Mouse (Mus musculus): Measurements from ENCODE around the gene Kctd13. TPM values are rescaled to one million over a fixed set of nuclear protein-coding genes. Genes with fewer than 3 reads are reported as not detected.
"Not testable (repeated sequence)": the region's sequence is repeated elsewhere in the genome, so short reads cannot be mapped to it uniquely, and the experiment has no call there.

Kctd13 gene
- polyA plus RNA-seq (2016; fragmentation: Nextera tagmentation; extraction: Ambion mirVana) = 58.1 and 59.3 TPM in 2 replicates

- peak within 1 kb of the TSS; percentile 70 for H3K4me2 ChIP-seq (replicated peaks)
- ATAC-seq (ENCODE audit: low FRiP score) = peak; percentile 92
- H3K4me3 ChIP-seq = peak within 1 kb of the TSS; percentile 90
- H3K27ac ChIP-seq = peak within 1 kb of the TSS; percentile 82
- no peaks in the 10 kb centered on the region for H3K9me3 ChIP-seq (replicated peaks)
- peaks cover 16% of the 10 kb centered on the region for H3K4me1 ChIP-seq
- 4% methylated on average over 54 of the region's 56 CpGs for WGBS
- H3K36me3 ChIP-seq = peaks cover 8% of the 10 kb centered on the region; the same call in 1 of the 2 replicates
- no peaks in the 10 kb centered on the region for H3K27me3 ChIP-seq
- peak within 1 kb of the TSS; percentile 83 for H3K9ac ChIP-seq
These were observed at the start of gene Kctd13 for GRCm38 (mm10) chr7:126928384-126929037. Kctd13 (plus strand) TSS chr7:126928879.

- Histone ChIP-seq H3K9ac (0 out of 2 replicates have a peak overlapping the region, but pooled peaks have one; percentile 93), H3K9me3 (replicated peaks) (no peaks in the 10 kb centered on the region), H3K27me3 (no peaks in the 10 kb centered on the region), H3K4me2 (replicated peaks) (peak overlapping the region; percentile 97), H3K4me1 (peaks cover 36% of the 10 kb centered on the region), H3K27ac (no peak overlapping the region), H3K4me3 (no peak overlapping the region), H3K36me3 (peaks cover 44% of the 10 kb centered on the region)
- WGBS = 87% methylated on average over 6 of the region's 6 CpGs
- no peak for ATAC-seq (ENCODE audit: low FRiP score)
These were observed 47.6 kb upstream of the Kctd13 start for GRCm38 (mm10) chr7:126881040-126881439.

- peaks cover 36% of the 10 kb centered on the region for H3K4me1 ChIP-seq
- peaks cover 17% of the 10 kb centered on the region for H3K36me3 ChIP-seq
- 0% methylated on average over 15 of the region's 15 CpGs for WGBS
- peak overlapping the region; percentile 79 for H3K4me3 ChIP-seq
- H3K27me3 ChIP-seq = no peaks in the 10 kb centered on the region
- ATAC-seq (ENCODE audit: low FRiP score) = peak; percentile 20
- peak overlapping the region; percentile 97 for H3K4me2 ChIP-seq (replicated peaks)
- peak overlapping the region; percentile 93 for H3K9ac ChIP-seq
- no peaks in the 10 kb centered on the region for H3K9me3 ChIP-seq (replicated peaks)
- peak overlapping the region; percentile 95 for H3K27ac ChIP-seq
These were observed 44.9 kb upstream of the Kctd13 start for GRCm38 (mm10) chr7:126883731-126884181.

- no peaks in the 10 kb centered on the region for H3K27me3 ChIP-seq
- H3K4me3 ChIP-seq = peak within 1 kb of the TSS; percentile 79
- WGBS = under 1% methylated on average over 56 of the region's 56 CpGs
- H3K4me1 ChIP-seq = peaks cover 36% of the 10 kb centered on the region
- H3K27ac ChIP-seq = peak within 1 kb of the TSS; percentile 95
- ATAC-seq (ENCODE audit: low FRiP score) = peak; percentile 97
- H3K9ac ChIP-seq = peak within 1 kb of the TSS; percentile 93
- no peaks in the 10 kb centered on the region for H3K9me3 ChIP-seq (replicated peaks)
- H3K36me3 ChIP-seq = peaks cover 10% of the 10 kb centered on the region
- H3K4me2 ChIP-seq (replicated peaks) = peak within 1 kb of the TSS; percentile 97
These were observed 44.2 kb upstream of the Kctd13 start, which contains the start of gene Taok2 for GRCm38 (mm10) chr7:126884286-126885164. Taok2 (minus strand) TSS chr7:126884703.

GRCm38 (mm10) chr7:126887281-126887680, 41.4 kb upstream of the Kctd13 start:
- Histone ChIP-seq H3K27me3 (no peaks in the 10 kb centered on the region), H3K4me1 (peaks cover 15% of the 10 kb centered on the region), H3K36me3 (peaks cover 9% of the 10 kb centered on the region), H3K4me2 (replicated peaks) (no peak overlapping the region), H3K9me3 (replicated peaks) (no peaks in the 10 kb centered on the region), H3K4me3 (no peak overlapping the region), H3K9ac (no peak overlapping the region), H3K27ac (no peak overlapping the region)
- no peak for ATAC-seq (ENCODE audit: low FRiP score)
- WGBS = 83% methylated on average over 5 of the region's 5 CpGs

- peaks cover 9% of the 10 kb centered on the region for H3K36me3 ChIP-seq
- H3K4me1 ChIP-seq = no peaks in the 10 kb centered on the region
- WGBS = 57% methylated on average over 7 of the region's 7 CpGs
- no peak for ATAC-seq (ENCODE audit: low FRiP score)
- H3K27me3 ChIP-seq = no peaks in the 10 kb centered on the region
- no peak overlapping the region for H3K27ac ChIP-seq
- H3K9me3 ChIP-seq (replicated peaks) = no peaks in the 10 kb centered on the region
- H3K4me2 ChIP-seq (replicated peaks) = no peak overlapping the region
- no peak overlapping the region for H3K4me3 ChIP-seq
- H3K9ac ChIP-seq = no peak overlapping the region
These were observed 39.8 kb upstream of the Kctd13 start for GRCm38 (mm10) chr7:126888852-126889251.

GRCm38 (mm10) chr7:126896912-126897311, 31.8 kb upstream of the Kctd13 start:
- Histone ChIP-seq H3K4me2 (replicated peaks) (peak overlapping the region; percentile 70), H3K4me3 (no peak overlapping the region), H3K9ac (no peak overlapping the region), H3K27ac (no peak overlapping the region), H3K36me3 (no peaks in the 10 kb centered on the region), H3K27me3 (no peaks in the 10 kb centered on the region), H3K4me1 (peaks cover 15% of the 10 kb centered on the region), H3K9me3 (replicated peaks) (no peaks in the 10 kb centered on the region)
- WGBS = 88% methylated on average over 5 of the region's 5 CpGs
- ATAC-seq (ENCODE audit: low FRiP score) = no peak

GRCm38 (mm10) chr7:126897390-126898101, 31.1 kb upstream of the Kctd13 start:
- 24% methylated on average over 16 of the region's 16 CpGs for WGBS
- peak; percentile 63 for ATAC-seq (ENCODE audit: low FRiP score)
- no peaks in the 10 kb centered on the region for H3K9me3 ChIP-seq (replicated peaks)
- H3K4me2 ChIP-seq (replicated peaks) = peak overlapping the region; percentile 70
- peak overlapping the region; percentile 77 for H3K9ac ChIP-seq
- H3K27me3 ChIP-seq = no peaks in the 10 kb centered on the region
- H3K27ac ChIP-seq = peak overlapping the region; percentile 64; the same call in 1 of the 2 replicates
- H3K4me3 ChIP-seq = peak overlapping the region; percentile 53
- no peaks in the 10 kb centered on the region for H3K36me3 ChIP-seq
- peaks cover 15% of the 10 kb centered on the region for H3K4me1 ChIP-seq

- Histone ChIP-seq H3K27ac (peak overlapping the region; percentile 64; the same call in 1 of the 2 replicates), H3K4me1 (peaks cover 15% of the 10 kb centered on the region), H3K36me3 (no peaks in the 10 kb centered on the region), H3K4me2 (replicated peaks) (peak overlapping the region; percentile 70), H3K27me3 (no peaks in the 10 kb centered on the region), H3K9me3 (replicated peaks) (no peaks in the 10 kb centered on the region), H3K4me3 (peak overlapping the region; percentile 53), H3K9ac (peak overlapping the region; percentile 77)
- ATAC-seq (ENCODE audit: low FRiP score) = peak; percentile 93
- WGBS = 12% methylated on average over 37 of the region's 37 CpGs
These were observed 30.3 kb upstream of the Kctd13 start for GRCm38 (mm10) chr7:126898102-126898990.

- not testable (repeated sequence) for H3K4me2 ChIP-seq (replicated peaks); ATAC-seq (ENCODE audit: low FRiP score); H3K36me3 ChIP-seq; H3K27ac ChIP-seq; H3K4me3 ChIP-seq; H3K9me3 ChIP-seq (replicated peaks); H3K9ac ChIP-seq; H3K27me3 ChIP-seq
- peaks cover 15% of the 10 kb centered on the region for H3K4me1 ChIP-seq
- WGBS = 96% methylated on average over 7 of the region's 9 CpGs
These were observed 28.9 kb upstream of the Kctd13 start for GRCm38 (mm10) chr7:126899781-126900180.

GRCm38 (mm10) chr7:126905590-126905989, 23.1 kb upstream of the Kctd13 start:
- H3K9ac ChIP-seq = no peak overlapping the region
- H3K4me1 ChIP-seq = no peaks in the 10 kb centered on the region
- H3K27me3 ChIP-seq = no peaks in the 10 kb centered on the region
- no peak overlapping the region for H3K4me2 ChIP-seq (replicated peaks)
- no peak overlapping the region for H3K4me3 ChIP-seq
- 83% methylated on average over 3 of the region's 3 CpGs for WGBS
- no peaks in the 10 kb centered on the region for H3K36me3 ChIP-seq
- no peak for ATAC-seq (ENCODE audit: low FRiP score)
- H3K9me3 ChIP-seq (replicated peaks) = no peaks in the 10 kb centered on the region
- H3K27ac ChIP-seq = no peak overlapping the region
